Mouse (Mus musculus): ENCODE data around the gene Tnni3. TPM values are rescaled to one million over a fixed set of nuclear protein-coding genes. Genes with fewer than 3 reads are reported as not detected.

The Tnni3 gene
- total RNA-seq, 2 experiments from 2014 or later, result 0.75 to 1.7 TPM

- intact Hi-C loops (cut with DNase I; ENCODE audit: low total_unique reads), result loop anchor here (10.0 kb wide), 1 partner anchor 89 kb away; no protein-coding TSS in a partner anchor
- DNase-seq, result no peak
These were observed 561 bp downstream of the Tnni3 start for GRCm38 (mm10) chr7:4523205-4524130.

- intact Hi-C loops (cut with DNase I; ENCODE audit: low total_unique reads), result loop anchor here (10.0 kb wide), 1 partner anchor 87 kb away; no protein-coding TSS in a partner anchor
- DNase-seq, result no peak
These were observed 1.7 kb downstream of the Tnni3 start for GRCm38 (mm10) chr7:4522292-4522691.

GRCm38 (mm10) chr7:4521231-4522003, 2.6 kb downstream of the Tnni3 start:
- DNase-seq, result no peak
- intact Hi-C loops (cut with DNase I; ENCODE audit: low total_unique reads), result loop anchor here (10.0 kb wide), 1 partner anchor 87 kb away; no protein-coding TSS in a partner anchor

- DNase-seq, result no peak
- intact Hi-C loops (cut with DNase I; ENCODE audit: low total_unique reads), result no loop called here
These were observed 5.5 kb downstream of the Tnni3 start for GRCm38 (mm10) chr7:4518487-4518886.

GRCm38 (mm10) chr7:4516332-4517050, 7.5 kb downstream of the Tnni3 start, which contains the start of gene Tnnt1:
TSS of gene Tnnt1 (minus strand) at chr7:4516382.
- no peak for DNase-seq
- intact Hi-C loops (cut with DNase I; ENCODE audit: low total_unique reads), result no loop called here

GRCm38 (mm10) chr7:4515853-4516252, 8.2 kb downstream of the Tnni3 start:
- DNase-seq, result no peak
- intact Hi-C loops (cut with DNase I; ENCODE audit: low total_unique reads), result no loop called here

GRCm38 (mm10) chr7:4513829-4514712, 10.0 kb downstream of the Tnni3 start:
- intact Hi-C loops (cut with DNase I; ENCODE audit: low total_unique reads), result no loop called here
- peak; percentile 49 for DNase-seq

- no peak for DNase-seq
- intact Hi-C loops (cut with DNase I; ENCODE audit: low total_unique reads), result no loop called here
These were observed 10.8 kb downstream of the Tnni3 start for GRCm38 (mm10) chr7:4513236-4513635.

GRCm38 (mm10) chr7:4511489-4512224, 12.4 kb downstream of the Tnni3 start:
- intact Hi-C loops (cut with DNase I; ENCODE audit: low total_unique reads), result no loop called here
- DNase-seq, result no peak

GRCm38 (mm10) chr7:4509863-4510608, 14.0 kb downstream of the Tnni3 start:
- peak; percentile 74 for DNase-seq
- intact Hi-C loops (cut with DNase I; ENCODE audit: low total_unique reads), result no loop called here

- intact Hi-C loops (cut with DNase I; ENCODE audit: low total_unique reads), result no loop called here
- DNase-seq, result no peak
These were observed 15.3 kb downstream of the Tnni3 start for GRCm38 (mm10) chr7:4508739-4509116.

- intact Hi-C loops (cut with DNase I; ENCODE audit: low total_unique reads), result no loop called here
- DNase-seq, result no peak
These were observed 15.8 kb downstream of the Tnni3 start for GRCm38 (mm10) chr7:4508062-4508738.

- DNase-seq, result no peak
- intact Hi-C loops (cut with DNase I; ENCODE audit: low total_unique reads), result no loop called here
These were observed 16.8 kb downstream of the Tnni3 start for GRCm38 (mm10) chr7:4507220-4507619.

- no peak for DNase-seq
- intact Hi-C loops (cut with DNase I; ENCODE audit: low total_unique reads), result no loop called here
These were observed 19.2 kb downstream of the Tnni3 start for GRCm38 (mm10) chr7:4504646-4505435.

GRCm38 (mm10) chr7:4503858-4504257, 20.2 kb downstream of the Tnni3 start:
- intact Hi-C loops (cut with DNase I; ENCODE audit: low total_unique reads), result no loop called here
- DNase-seq, result no peak

- DNase-seq, result no peak
- intact Hi-C loops (cut with DNase I; ENCODE audit: low total_unique reads), result no loop called here
These were observed 20.9 kb downstream of the Tnni3 start for GRCm38 (mm10) chr7:4503100-4503499.

Measured in gastrocnemius, postnatal 14 days (tissue).